Mouse (Mus musculus) midbrain, postnatal 0 days (tissue): ENCODE measurements around the gene Ctnna2. TPM values are rescaled to one million over a fixed set of nuclear protein-coding genes. Genes with fewer than 3 reads are reported as not detected.
A peak's percentile ranks its signal among the peaks of the same experiment; 100 is the strongest.

ENCODE experiments used
- ATAC-seq: fragments of 200-750 bp; cut with Nextera tagmentation; 2 replicates; pipeline ENCODE4 v1.8.0; 2017; ENCODE audit warnings: moderate number of reproducible peaks, mild to moderate bottlenecking, moderate TSS enrichment, moderate library complexity; ENCODE audit not compliant: low FRiP score
- DNase-seq: peaks from one replicate; pipeline ENCODE4 v3.0.0-alpha.2; 2015; ENCODE audit warnings: low spot score
- H3K27ac ChIP-seq: fragments of 300-500 bp; sonication (generic); 2 replicates; pipeline ENCODE4 v1.5.1; 2014; ENCODE audit warnings: low read depth, mild to moderate bottlenecking, low read length, mixed read lengths
- H3K27me3 ChIP-seq: fragments of 300-500 bp; sonication (generic); 2 replicates; pipeline ENCODE4 v1.6.1; 2014; ENCODE audit warnings: low read length, control low read depth, mixed read lengths; ENCODE audit not compliant: insufficient read depth
- H3K36me3 ChIP-seq: fragments of 300-500 bp; sonication (generic); 2 replicates; pipeline ENCODE4 v1.6.1; 2014; ENCODE audit warnings: low read length, control low read depth, mixed read lengths; ENCODE audit not compliant: insufficient read depth
- H3K4me1 ChIP-seq: fragments of 300-500 bp; sonication (generic); 2 replicates; pipeline ENCODE4 v1.6.1; 2014; ENCODE audit warnings: mild to moderate bottlenecking, control low read depth, antibody characterized with exemption, low read length, mixed read lengths; ENCODE audit not compliant: insufficient read depth
- H3K4me2 ChIP-seq: fragments of 300-500 bp; sonication (generic); 2 replicates; pipeline ENCODE4 v1.6.1; 2014; ENCODE audit warnings: low read depth, mild to moderate bottlenecking, low read length, mixed read lengths; ENCODE audit not compliant: poor library complexity, severe bottlenecking
- H3K4me3 ChIP-seq: fragments of 300-500 bp; sonication (generic); 2 replicates; pipeline ENCODE4 v1.5.1; 2014; ENCODE audit warnings: low read depth, mild to moderate bottlenecking, low read length, moderate library complexity
- H3K9ac ChIP-seq: fragments of 300-500 bp; sonication (generic); replicated peaks from 2 replicates; pipeline ENCODE4 v1.6.1; 2014; ENCODE audit warnings: mild to moderate bottlenecking, low read length, moderate library complexity, mixed read lengths; ENCODE audit not compliant: poor library complexity, severe bottlenecking
- H3K9me3 ChIP-seq: fragments of 300-500 bp; sonication (generic); 2 replicates; pipeline ENCODE4 v1.6.1; 2016; ENCODE audit warnings: low read length, control low read depth
- CTCF ChIP-seq: IDR thresholded peaks from 2 replicates; pipeline ENCODE4 v1.5.1; 2016; ENCODE audit warnings: antibody characterized with exemption, mild to moderate bottlenecking
- WGBS: fragments of 180-500 bp; shearing (Covaris S2); extraction: QIAGEN DNeasy Blood & Tissue Kit; methylation state at CpG from one replicate; pipeline ENCODE4 v1.1.7; 2014; 5-methylcytosine and 5-hydroxymethylcytosine counted together
- polyA plus RNA-seq: library from polyadenylated mRNA; unstranded; fragments of >200 nt; fragmentation: Nextera tagmentation; extraction: Ambion mirVana; gene quantifications from 2 replicates; pipeline ENCODE4 v1.2.1, GENCODE M21; 2015
- total RNA-seq: library from RNA; depleted of rRNA; stranded (reverse); fragments of >200 nt; gene quantifications from 2 replicates; pipeline ENCODE4 v1.2.3, GENCODE M21; 2014

Gene Ctnna2
- total and polyA plus RNA-seq, 2 experiments from 2014 or later: 108 to 208 TPM

GRCm38 (mm10) chr6:77218875-77219274 lies 760.6 kb downstream of the Ctnna2 start:
- Histone ChIP-seq H3K4me3 (no peak overlapping the region), H3K4me1 (peaks cover 7% of the 10 kb centered on the region), H3K27me3 (no peaks in the 10 kb centered on the region), H3K4me2 (no peak overlapping the region), H3K36me3 (no peaks in the 10 kb centered on the region), H3K27ac (no peak overlapping the region), H3K9ac (no peak overlapping the region), H3K9me3 (no peaks in the 10 kb centered on the region)
- TF ChIP-seq CTCF: peak; percentile 69
- DNase-seq (peak; percentile 70), ATAC-seq (no peak)

GRCm38 (mm10) chr6:77215322-77215721 lies 764.2 kb downstream of the Ctnna2 start:
- no peak for ATAC-seq
- TF ChIP-seq CTCF: no peak

GRCm38 (mm10) chr6:77213757-77214409 lies 765.6 kb downstream of the Ctnna2 start:
- DNase-seq: peak; percentile 32
- no peaks in the 10 kb centered on the region for H3K9me3 ChIP-seq
- no peak overlapping the region for H3K9ac ChIP-seq
- TF ChIP-seq CTCF: no peak
- H3K27me3 ChIP-seq: no peaks in the 10 kb centered on the region
- 32% methylated on average over 3 of the region's 3 CpGs for WGBS
- ATAC-seq: no peak
- H3K4me2 ChIP-seq: no peak overlapping the region
- H3K4me1 ChIP-seq: peaks cover 5% of the 10 kb centered on the region; the same call in 1 of the 2 replicates
- no peak overlapping the region for H3K4me3 ChIP-seq
- H3K36me3 ChIP-seq: no peaks in the 10 kb centered on the region
- no peak overlapping the region for H3K27ac ChIP-seq

More at GRCm38 (mm10) chr6:77215322-77215721, 764.2 kb downstream of the Ctnna2 start:
- H3K9me3 ChIP-seq: no peaks in the 10 kb centered on the region
- no peak overlapping the region for H3K4me2 ChIP-seq
- no peaks in the 10 kb centered on the region for H3K36me3 ChIP-seq
- peaks cover 5% of the 10 kb centered on the region; the same call in 1 of the 2 replicates for H3K4me1 ChIP-seq
- DNase-seq: no peak
- no peaks in the 10 kb centered on the region for H3K27me3 ChIP-seq
- H3K4me3 ChIP-seq: no peak overlapping the region
- H3K9ac ChIP-seq: no peak overlapping the region
- H3K27ac ChIP-seq: no peak overlapping the region
- 52% methylated on average over 4 of the region's 4 CpGs for WGBS

- no peak for ATAC-seq
- Histone ChIP-seq H3K9me3 (no peaks in the 10 kb centered on the region), H3K27me3 (no peaks in the 10 kb centered on the region), H3K4me1 (peaks cover 5% of the 10 kb centered on the region; the same call in 1 of the 2 replicates), H3K27ac (no peak overlapping the region), H3K9ac (no peak overlapping the region), H3K4me2 (no peak overlapping the region), H3K4me3 (no peak overlapping the region), H3K36me3 (no peaks in the 10 kb centered on the region)
- 75% methylated on average over 3 of the region's 3 CpGs for WGBS
- DNase-seq: no peak
- TF ChIP-seq CTCF: no peak
These were observed 769.6 kb downstream of the Ctnna2 start for GRCm38 (mm10) chr6:77209929-77210328.

GRCm38 (mm10) chr6:77209183-77209582 lies 770.3 kb downstream of the Ctnna2 start:
- Histone ChIP-seq H3K4me2 (no peak overlapping the region), H3K9ac (no peak overlapping the region), H3K36me3 (no peaks in the 10 kb centered on the region), H3K9me3 (no peaks in the 10 kb centered on the region), H3K27me3 (no peaks in the 10 kb centered on the region), H3K4me1 (peaks cover 5% of the 10 kb centered on the region; the same call in 1 of the 2 replicates), H3K4me3 (no peak overlapping the region), H3K27ac (no peak overlapping the region)
- WGBS: 79% methylated on average over 1 of the region's 1 CpGs
- ATAC-seq (no peak), DNase-seq (no peak)
- TF ChIP-seq CTCF: no peak

- 24% methylated on average over 2 of the region's 2 CpGs for WGBS
- no peaks in the 10 kb centered on the region for H3K9me3 ChIP-seq
- no peak for TF ChIP-seq CTCF
- H3K27ac ChIP-seq: no peak overlapping the region
- no peak overlapping the region for H3K4me2 ChIP-seq
- DNase-seq (no peak), ATAC-seq (no peak)
- H3K9ac ChIP-seq: no peak overlapping the region
- no peaks in the 10 kb centered on the region for H3K36me3 ChIP-seq
- no peak overlapping the region for H3K4me3 ChIP-seq
- H3K27me3 ChIP-seq: no peaks in the 10 kb centered on the region
- no peaks in the 10 kb centered on the region for H3K4me1 ChIP-seq
These were observed 780.1 kb downstream of the Ctnna2 start for GRCm38 (mm10) chr6:77199375-77199774.
